Mouse (Mus musculus) hindbrain, embryonic 14.5 days (tissue): ENCODE measurements at regions not wholly inside any gene's neighbourhood (a gene's known extent, or its start where the extent isn't known, plus 50 kb on each side); places are given as distances from the start of the nearest gene placed in this dataset.
A peak's percentile ranks its signal among the peaks of the same experiment; 100 is the strongest.
"Not testable (repeated sequence)": the region's sequence is repeated elsewhere in the genome, so short reads cannot be mapped to it uniquely, and the experiment has no call there.

Experiments
- ATAC-seq: fragments of 200-750 bp; cut with Nextera tagmentation; 2 replicates; pipeline ENCODE4 v1.8.0; 2017; ENCODE audit warnings: moderate number of reproducible peaks, mild to moderate bottlenecking, moderate TSS enrichment, moderate library complexity; ENCODE audit not compliant: low FRiP score
- DNase-seq: peaks from one replicate; pipeline ENCODE4 v3.0.0-alpha.2; 2015; ENCODE audit warnings: low spot score
- H3K27ac ChIP-seq: fragments of 300-500 bp; sonication (generic); 2 replicates; pipeline ENCODE4 v1.5.1; 2014; ENCODE audit warnings: mild to moderate bottlenecking, moderate library complexity
- H3K27me3 ChIP-seq: fragments of 300-500 bp; sonication (generic); 2 replicates; pipeline ENCODE4 v1.6.1; 2014; ENCODE audit warnings: mild to moderate bottlenecking, low read length, mixed read lengths; ENCODE audit not compliant: control insufficient read depth, insufficient read depth
- H3K36me3 ChIP-seq: fragments of 300-500 bp; sonication (generic); replicated peaks from 2 replicates; pipeline ENCODE4 v1.6.1; 2014; ENCODE audit not compliant: control insufficient read depth, insufficient read depth
- H3K4me1 ChIP-seq: fragments of 300-500 bp; sonication (generic); replicated peaks from 2 replicates; pipeline ENCODE4 v1.6.1; 2014; ENCODE audit warnings: antibody characterized with exemption, low read length, mixed read lengths; ENCODE audit not compliant: control insufficient read depth, insufficient read depth
- H3K4me2 ChIP-seq: fragments of 300-500 bp; sonication (generic); replicated peaks from 2 replicates; pipeline ENCODE4 v1.6.1; 2014; ENCODE audit warnings: mild to moderate bottlenecking, moderate library complexity
- H3K4me3 ChIP-seq: fragments of 300-500 bp; sonication (generic); replicated peaks from 2 replicates; pipeline ENCODE4 v1.5.1; 2014; ENCODE audit warnings: mild to moderate bottlenecking, low read length
- H3K9ac ChIP-seq: fragments of 300-500 bp; sonication (generic); 2 replicates; pipeline ENCODE4 v1.6.1; 2014
- H3K9me3 ChIP-seq: fragments of 300-500 bp; sonication (generic); 2 replicates; pipeline ENCODE4 v1.6.1; 2016; ENCODE audit warnings: low read length; ENCODE audit not compliant: control insufficient read depth
- WGBS: fragments of 180-500 bp; shearing (Covaris S2); extraction: QIAGEN DNeasy Blood & Tissue Kit; methylation state at CpG from one replicate; pipeline ENCODE4 v1.1.7; 2014; 5-methylcytosine and 5-hydroxymethylcytosine counted together

- Histone ChIP-seq H3K9me3 (no peaks in the 10 kb centered on the region), H3K27ac (peak overlapping the region; percentile 71), H3K36me3 (no peaks in the 10 kb centered on the region), H3K4me3 (no peak overlapping the region), H3K9ac (peak overlapping the region; percentile 19; the same call in 1 of the 2 replicates), H3K4me1 (peaks cover 23% of the 10 kb centered on the region), H3K4me2 (no peak overlapping the region; the same call in 1 of the 2 replicates), H3K27me3 (no peaks in the 10 kb centered on the region)
- ATAC-seq, result no peak
- 63% methylated on average over 14 of the region's 14 CpGs for WGBS
- no peak for DNase-seq
Measured at GRCm38 (mm10) chr5:64701219-64701779, 101.9 kb upstream of the Klf3 start.

DNA sequence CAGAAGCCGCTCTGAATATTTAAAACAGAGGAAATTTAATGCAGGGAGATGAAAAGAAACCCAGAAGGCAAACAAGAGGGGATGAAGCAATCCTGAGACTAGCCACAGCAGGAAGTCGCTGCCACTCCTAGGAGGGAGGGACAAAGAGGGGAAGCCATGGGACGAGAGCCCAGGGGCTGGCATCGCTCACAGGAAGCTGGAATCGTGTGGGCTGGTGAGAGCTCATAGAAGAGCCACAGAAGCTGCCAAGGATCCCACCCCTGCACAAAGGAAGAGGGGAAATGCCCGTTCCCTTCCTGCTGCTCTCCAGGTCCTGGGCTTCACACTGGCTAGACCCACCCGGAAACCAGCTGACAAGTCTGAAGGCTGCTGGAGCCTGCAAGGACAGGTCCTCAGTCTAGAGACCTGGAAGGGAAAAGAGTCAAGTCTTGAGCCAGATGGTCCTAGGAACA lies 101.4 kb upstream of the Klf3 start:
- peak overlapping the region; percentile 19; the same call in 1 of the 2 replicates for H3K9ac ChIP-seq

GRCm38 (mm10) chr5:64702404-64702803 lies 100.8 kb upstream of the Klf3 start:
- not testable (repeated sequence) for H3K36me3 ChIP-seq, ATAC-seq, H3K9ac ChIP-seq, DNase-seq, H3K4me3 ChIP-seq, H3K27me3 ChIP-seq, H3K9me3 ChIP-seq, H3K4me2 ChIP-seq
- 47% methylated on average over 1 of the region's 1 CpGs for WGBS
- H3K4me1 ChIP-seq, result peaks cover 23% of the 10 kb centered on the region
- peak overlapping the region; percentile 71 for H3K27ac ChIP-seq

More for the DNA sequence above, 101.4 kb upstream of the Klf3 start:
- H3K4me1 ChIP-seq, result peaks cover 23% of the 10 kb centered on the region
- H3K36me3 ChIP-seq, result no peaks in the 10 kb centered on the region
- H3K27me3 ChIP-seq, result no peaks in the 10 kb centered on the region
- H3K27ac ChIP-seq, result peak overlapping the region; percentile 71
- ATAC-seq (peak; percentile 81), DNase-seq (peak; percentile 52)
- 12% methylated on average over 7 of the region's 7 CpGs for WGBS
- H3K9me3 ChIP-seq, result no peaks in the 10 kb centered on the region
- H3K4me3 ChIP-seq, result no peak overlapping the region
- no peak overlapping the region; the same call in 1 of the 2 replicates for H3K4me2 ChIP-seq

DNA sequence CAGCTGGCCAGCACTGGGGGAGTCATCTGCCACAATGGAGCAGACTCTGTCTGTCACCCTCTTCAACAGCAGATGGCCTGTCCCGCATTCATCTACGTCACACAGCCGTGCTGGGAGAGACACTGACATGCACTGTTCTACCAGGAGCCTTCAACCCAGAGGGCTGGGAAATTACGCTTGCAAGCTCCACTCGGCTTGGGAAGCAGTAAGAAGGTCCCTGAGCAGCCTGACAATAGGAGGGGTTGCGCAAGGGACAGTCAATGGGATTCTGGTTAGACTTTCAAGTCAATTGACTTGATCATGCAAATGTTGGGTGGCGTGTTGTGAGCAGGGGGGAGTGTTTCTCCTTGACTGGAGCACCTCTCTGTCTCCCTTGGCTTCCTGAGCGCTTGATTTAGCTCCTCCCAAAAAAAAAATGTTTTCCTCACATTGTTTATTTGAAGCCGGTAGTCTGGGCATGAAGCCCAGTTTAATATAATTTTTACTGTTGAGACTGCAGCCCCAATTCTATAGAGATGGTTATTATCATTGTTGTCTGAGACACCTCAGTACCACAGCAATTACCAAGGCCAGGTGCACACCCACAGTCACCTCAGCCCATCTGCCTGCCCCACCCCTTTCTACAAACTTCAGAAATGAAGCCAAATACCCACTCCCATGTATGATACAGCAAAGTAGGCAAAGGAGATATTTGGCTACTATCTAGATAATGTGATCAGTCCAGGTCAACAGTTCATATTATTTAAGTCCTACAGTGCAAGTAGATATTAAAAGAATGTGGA lies 99.9 kb upstream of the Klf3 start:
- Histone ChIP-seq H3K27me3 (no peaks in the 10 kb centered on the region), H3K4me3 (no peak overlapping the region), H3K9me3 (0 out of 2 replicates have a peak, but pooled peaks cover 3% of the 10 kb centered on the region), H3K9ac (no peak overlapping the region), H3K27ac (peak overlapping the region; percentile 54), H3K4me1 (peaks cover 23% of the 10 kb centered on the region), H3K36me3 (no peaks in the 10 kb centered on the region), H3K4me2 (peak overlapping the region; percentile 19)
- peak; percentile 68; the same call in 1 of the 2 replicates for ATAC-seq
- DNase-seq, result peak; percentile 59
- 23% methylated on average over 9 of the region's 9 CpGs for WGBS

DNA sequence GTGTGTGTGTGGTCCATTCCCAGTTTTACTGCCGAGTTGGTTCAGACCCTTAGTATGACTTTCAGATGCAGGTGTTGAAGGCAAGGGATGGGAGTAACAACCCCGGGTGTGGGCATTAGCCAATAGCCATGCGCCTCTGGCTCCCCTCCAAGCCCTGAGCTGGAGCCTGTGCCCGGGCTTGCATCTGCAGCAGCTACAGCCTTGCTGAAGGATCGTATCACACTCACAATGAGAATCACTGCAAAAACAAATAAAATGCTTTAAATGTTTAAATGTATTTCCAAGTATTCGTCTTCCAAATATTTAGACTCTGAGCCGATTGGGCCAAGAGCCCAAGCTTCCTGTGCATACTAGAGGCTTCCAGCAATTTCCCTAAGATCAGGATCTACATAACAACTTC lies 99.0 kb upstream of the Klf3 start:
- Histone ChIP-seq H3K36me3 (no peaks in the 10 kb centered on the region), H3K9ac (no peak overlapping the region), H3K4me2 (no peak overlapping the region), H3K9me3 (0 out of 2 replicates have a peak, but pooled peaks cover 3% of the 10 kb centered on the region), H3K4me3 (no peak overlapping the region), H3K27ac (no peak overlapping the region), H3K27me3 (no peaks in the 10 kb centered on the region), H3K4me1 (peaks cover 23% of the 10 kb centered on the region)
- WGBS, result 63% methylated on average over 7 of the region's 7 CpGs
- DNase-seq (no peak), ATAC-seq (no peak)

DNA sequence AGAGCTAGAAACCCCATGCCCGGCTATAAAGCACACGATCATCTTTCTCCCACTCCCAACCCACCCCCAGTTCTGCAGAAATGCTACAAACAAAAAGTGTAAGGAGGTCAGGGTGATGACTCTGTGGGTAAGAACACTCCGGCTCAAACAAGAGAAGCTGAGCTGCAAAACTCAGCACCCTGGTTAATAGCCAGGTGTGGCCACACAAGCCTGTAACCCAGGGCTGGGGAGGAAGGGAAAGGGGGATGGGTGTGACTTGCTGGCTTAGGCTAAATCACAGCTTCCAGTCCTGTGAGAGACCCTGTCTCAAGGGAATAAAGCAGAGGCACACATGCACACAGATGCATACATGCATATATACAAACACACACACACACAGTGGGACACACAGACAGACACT lies 96.6 kb upstream of the Klf3 start:
- 79% methylated on average over 3 of the region's 3 CpGs for WGBS
- Histone ChIP-seq H3K4me2 (no peak overlapping the region), H3K4me3 (no peak overlapping the region), H3K36me3 (no peaks in the 10 kb centered on the region), H3K27me3 (no peaks in the 10 kb centered on the region), H3K27ac (no peak overlapping the region), H3K9me3 (0 out of 2 replicates have a peak, but pooled peaks cover 3% of the 10 kb centered on the region), H3K9ac (no peak overlapping the region), H3K4me1 (peaks cover 17% of the 10 kb centered on the region)
- no peak for ATAC-seq
- DNase-seq, result no peak

- Histone ChIP-seq H3K27me3 (no peaks in the 10 kb centered on the region), H3K4me2 (no peak overlapping the region), H3K9me3 (0 out of 2 replicates have a peak, but pooled peaks cover 3% of the 10 kb centered on the region), H3K4me3 (no peak overlapping the region), H3K4me1 (0 out of 2 replicates have a peak, but pooled peaks cover 2% of the 10 kb centered on the region), H3K27ac (no peak overlapping the region), H3K9ac (no peak overlapping the region), H3K36me3 (no peaks in the 10 kb centered on the region)
- WGBS, result 14% methylated on average over 4 of the region's 4 CpGs
- ATAC-seq (no peak), DNase-seq (no peak)
Measured at GRCm38 (mm10) chr5:64709146-64709545, 94.0 kb upstream of the Klf3 start.

- no peak overlapping the region for H3K4me2 ChIP-seq
- no peak overlapping the region for H3K9ac ChIP-seq
- no peak overlapping the region for H3K4me3 ChIP-seq
- 0 out of 2 replicates have a peak, but pooled peaks cover 3% of the 10 kb centered on the region for H3K9me3 ChIP-seq
- WGBS, result 80% methylated on average over 3 of the region's 3 CpGs
- no peaks in the 10 kb centered on the region for H3K27me3 ChIP-seq
- H3K4me1 ChIP-seq, result 0 out of 2 replicates have a peak, but pooled peaks cover 6% of the 10 kb centered on the region
- H3K27ac ChIP-seq, result no peak overlapping the region
- no peaks in the 10 kb centered on the region for H3K36me3 ChIP-seq
- no peak for DNase-seq
- no peak for ATAC-seq
Measured at GRCm38 (mm10) chr5:64710236-64710635, 93.0 kb upstream of the Klf3 start.

DNA sequence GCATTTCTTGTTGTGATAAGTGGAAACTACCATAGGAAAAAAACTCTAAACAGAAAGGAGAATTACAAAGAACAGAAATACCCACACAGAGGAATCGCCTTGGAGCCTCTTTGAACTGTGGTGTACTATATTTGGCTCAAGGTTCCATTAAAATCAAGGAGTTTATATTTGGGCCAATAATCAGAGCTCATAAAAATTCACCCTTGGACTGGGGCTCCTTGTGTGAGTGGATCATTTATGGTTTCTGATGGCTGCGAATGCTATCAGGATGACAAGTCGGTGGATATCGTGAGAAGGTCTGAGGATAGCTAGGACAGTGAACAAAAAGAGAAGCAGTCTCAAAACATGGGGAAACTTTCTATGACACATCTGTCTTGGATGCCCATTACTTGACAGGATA lies 92.2 kb upstream of the Klf3 start:
- no peak for ATAC-seq
- no peaks in the 10 kb centered on the region for H3K36me3 ChIP-seq
- H3K27me3 ChIP-seq, result no peaks in the 10 kb centered on the region
- no peak overlapping the region for H3K4me3 ChIP-seq
- no peak for DNase-seq
- H3K4me1 ChIP-seq, result 0 out of 2 replicates have a peak, but pooled peaks cover 6% of the 10 kb centered on the region
- no peak overlapping the region for H3K9ac ChIP-seq
- no peak overlapping the region for H3K27ac ChIP-seq
- H3K4me2 ChIP-seq, result no peak overlapping the region
- 0 out of 2 replicates have a peak, but pooled peaks cover 3% of the 10 kb centered on the region for H3K9me3 ChIP-seq
- 98% methylated on average over 4 of the region's 4 CpGs for WGBS
